Mouse (Mus musculus): ENCODE data around the gene Pitpnb. TPM values are rescaled to one million over a fixed set of nuclear protein-coding genes. Genes with fewer than 3 reads are reported as not detected.

Gene Pitpnb
- polyA plus RNA-seq, 1 experiment from 2014 or later: 99.7 TPM

DNA sequence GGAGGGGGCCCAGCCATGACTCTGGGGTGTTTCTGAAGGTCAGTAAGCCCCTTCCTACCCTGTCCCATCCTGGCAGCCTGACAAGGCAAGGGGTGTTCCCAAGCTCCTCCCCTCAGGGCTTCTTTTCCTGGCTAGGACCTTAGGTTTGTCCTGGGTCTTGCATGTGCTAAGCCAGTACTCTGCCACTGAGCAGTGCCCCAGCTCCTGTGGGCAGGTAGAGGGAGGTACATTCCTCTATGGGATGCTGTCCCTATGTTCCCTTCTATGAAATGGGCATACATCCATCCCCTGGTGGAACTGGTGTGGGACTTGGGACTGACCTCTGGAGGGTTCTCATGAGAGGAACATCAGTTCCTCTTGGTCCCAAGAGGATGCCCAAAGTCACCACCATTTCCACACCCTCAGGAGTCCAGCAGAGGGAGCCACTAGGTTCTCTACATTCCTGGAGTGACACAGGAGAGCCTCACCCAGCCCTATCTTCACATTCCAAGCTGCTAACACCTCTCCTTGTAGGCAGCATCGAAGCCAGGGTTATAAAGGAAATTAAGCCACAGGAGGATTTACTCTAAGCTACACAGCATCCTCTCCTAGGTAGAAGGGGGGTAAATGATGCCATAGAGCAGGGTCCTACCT lies 79.0 kb downstream of the Pitpnb start:
- H3K36me3 ChIP-seq (ENCODE audit: control insufficient read depth, insufficient read depth, low read length): no peaks in the 10 kb centered on the region
- 10% methylated on average over 1 of the region's 1 CpGs for WGBS
- peak overlapping the region; percentile 88 for H3K27ac ChIP-seq (replicated peaks; ENCODE audit: low read depth, low read length)
- 0 out of 2 replicates have a peak overlapping the region, but pooled peaks have one; percentile 47 for H3K9ac ChIP-seq (ENCODE audit: low read depth, low read length)
- no peaks in the 10 kb centered on the region for H3K27me3 ChIP-seq (replicated peaks; ENCODE audit: control insufficient read depth, insufficient read depth, low read length)
- H3K4me3 ChIP-seq (ENCODE audit: low read depth, low read length): no peak overlapping the region
- DNase-seq (ENCODE audit: low spot score) (peak; percentile 53), ATAC-seq (ENCODE audit: low read depth) (no peak)
- H3K4me1 ChIP-seq (ENCODE audit: control insufficient read depth, insufficient read depth, low read length): peaks cover 18% of the 10 kb centered on the region
- no peak overlapping the region for H3K4me2 ChIP-seq (ENCODE audit: low read depth, low read length)
- no peaks in the 10 kb centered on the region for H3K9me3 ChIP-seq (ENCODE audit: control insufficient read depth, low read length)

DNA sequence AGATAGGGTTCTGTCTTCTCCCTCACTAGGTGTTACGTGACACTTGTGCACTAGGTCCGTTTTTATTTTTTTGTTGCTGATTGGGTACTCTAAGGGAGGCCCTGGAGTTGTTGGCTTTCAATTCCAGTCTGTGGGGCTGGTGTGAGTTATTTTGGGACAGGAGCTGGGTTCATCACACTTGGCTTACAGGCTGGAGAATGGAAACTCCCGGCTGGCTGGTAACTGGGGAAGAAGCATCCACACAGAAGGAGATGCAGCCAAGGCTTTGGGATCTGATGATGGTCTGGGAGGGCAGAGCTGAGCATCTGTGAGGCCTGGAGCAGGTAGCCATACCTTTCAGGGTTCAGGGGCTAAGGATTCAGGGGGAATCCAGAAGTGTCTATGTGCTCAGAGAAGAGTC lies 80.1 kb downstream of the Pitpnb start:
- no peaks in the 10 kb centered on the region for H3K36me3 ChIP-seq (ENCODE audit: control insufficient read depth, insufficient read depth, low read length)
- H3K4me2 ChIP-seq (ENCODE audit: low read depth, low read length): no peak overlapping the region
- H3K4me1 ChIP-seq (ENCODE audit: control insufficient read depth, insufficient read depth, low read length): peaks cover 23% of the 10 kb centered on the region
- WGBS: 68% methylated on average over 3 of the region's 3 CpGs
- no peak for ATAC-seq (ENCODE audit: low read depth)
- DNase-seq (ENCODE audit: low spot score): no peak
- H3K9ac ChIP-seq (ENCODE audit: low read depth, low read length): no peak overlapping the region
- no peak overlapping the region for H3K27ac ChIP-seq (replicated peaks; ENCODE audit: low read depth, low read length)
- H3K9me3 ChIP-seq (ENCODE audit: control insufficient read depth, low read length): no peaks in the 10 kb centered on the region
- H3K27me3 ChIP-seq (replicated peaks; ENCODE audit: control insufficient read depth, insufficient read depth, low read length): no peaks in the 10 kb centered on the region
- no peak overlapping the region for H3K4me3 ChIP-seq (ENCODE audit: low read depth, low read length)

DNA sequence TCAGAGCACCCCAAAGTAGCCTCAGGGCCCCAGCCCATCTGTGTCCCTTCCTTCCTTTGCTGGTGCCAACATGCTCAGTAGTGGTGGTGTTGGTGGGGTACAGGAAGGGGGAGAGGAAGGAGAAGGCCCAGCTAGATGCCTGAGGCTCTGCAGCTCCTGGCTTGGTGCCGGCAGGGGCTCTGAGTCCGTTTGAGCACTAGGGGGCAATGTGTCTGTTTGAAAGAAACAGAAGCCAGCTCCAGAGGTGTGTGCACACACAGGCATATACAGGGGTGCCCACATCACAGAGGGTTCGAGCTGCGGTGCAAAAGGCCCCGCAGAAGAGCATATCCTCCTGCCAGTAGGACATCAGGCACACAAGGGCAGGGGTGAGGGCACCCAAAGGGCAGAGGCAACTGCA lies 83.6 kb downstream of the Pitpnb start:
- Histone ChIP-seq H3K9me3 (ENCODE audit: control insufficient read depth, low read length) (no peaks in the 10 kb centered on the region), H3K4me1 (ENCODE audit: control insufficient read depth, insufficient read depth, low read length) (peaks cover 14% of the 10 kb centered on the region), H3K27me3 (replicated peaks; ENCODE audit: control insufficient read depth, insufficient read depth, low read length) (no peaks in the 10 kb centered on the region), H3K9ac (ENCODE audit: low read depth, low read length) (no peak overlapping the region), H3K4me3 (ENCODE audit: low read depth, low read length) (no peak overlapping the region), H3K36me3 (ENCODE audit: control insufficient read depth, insufficient read depth, low read length) (peaks cover 9% of the 10 kb centered on the region), H3K4me2 (ENCODE audit: low read depth, low read length) (peak overlapping the region; percentile 97), H3K27ac (replicated peaks; ENCODE audit: low read depth, low read length) (no peak overlapping the region)
- ATAC-seq (ENCODE audit: low read depth) (peak; percentile 43), DNase-seq (ENCODE audit: low spot score) (peak; percentile 95)
- 0% methylated on average over 5 of the region's 5 CpGs for WGBS

DNA sequence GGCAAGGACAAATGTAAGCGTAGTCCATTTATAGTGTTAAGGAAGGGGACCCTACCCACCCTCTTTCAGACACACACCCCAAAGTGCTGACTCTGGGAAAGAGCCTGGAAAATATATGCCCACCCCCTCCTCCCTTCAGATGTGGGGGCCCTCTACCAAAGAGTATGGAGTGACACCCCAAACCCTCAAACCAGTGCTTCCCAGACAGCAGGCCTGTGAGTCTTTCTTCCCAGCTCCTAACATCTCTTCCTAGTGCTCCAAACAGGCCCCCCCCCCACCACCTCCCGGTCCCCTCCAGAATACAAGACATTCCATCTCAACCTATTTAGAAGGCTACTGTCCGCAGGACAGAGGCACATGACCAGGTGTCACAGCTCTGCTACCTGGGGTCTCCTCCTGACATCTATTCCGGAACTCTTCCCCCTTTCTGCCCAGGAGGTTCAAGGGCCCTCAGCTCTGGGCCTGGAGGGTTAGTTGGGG lies 84.2 kb downstream of the Pitpnb start:
- no peaks in the 10 kb centered on the region for H3K9me3 ChIP-seq (ENCODE audit: control insufficient read depth, low read length)
- peaks cover 15% of the 10 kb centered on the region for H3K36me3 ChIP-seq (ENCODE audit: control insufficient read depth, insufficient read depth, low read length)
- peak overlapping the region; percentile 97 for H3K4me2 ChIP-seq (ENCODE audit: low read depth, low read length)
- WGBS: 47% methylated on average over 4 of the region's 4 CpGs
- ATAC-seq (ENCODE audit: low read depth) (no peak), DNase-seq (ENCODE audit: low spot score) (no peak)
- H3K4me3 ChIP-seq (ENCODE audit: low read depth, low read length): peak overlapping the region; percentile 94; the same call in 1 of the 2 replicates
- H3K9ac ChIP-seq (ENCODE audit: low read depth, low read length): peak overlapping the region; percentile 36; the same call in 1 of the 2 replicates
- H3K4me1 ChIP-seq (ENCODE audit: control insufficient read depth, insufficient read depth, low read length): peaks cover 11% of the 10 kb centered on the region
- peak overlapping the region; percentile 16; the same call in 1 of the 2 replicates for H3K27ac ChIP-seq (replicated peaks; ENCODE audit: low read depth, low read length)
- H3K27me3 ChIP-seq (replicated peaks; ENCODE audit: control insufficient read depth, insufficient read depth, low read length): no peaks in the 10 kb centered on the region

DNA sequence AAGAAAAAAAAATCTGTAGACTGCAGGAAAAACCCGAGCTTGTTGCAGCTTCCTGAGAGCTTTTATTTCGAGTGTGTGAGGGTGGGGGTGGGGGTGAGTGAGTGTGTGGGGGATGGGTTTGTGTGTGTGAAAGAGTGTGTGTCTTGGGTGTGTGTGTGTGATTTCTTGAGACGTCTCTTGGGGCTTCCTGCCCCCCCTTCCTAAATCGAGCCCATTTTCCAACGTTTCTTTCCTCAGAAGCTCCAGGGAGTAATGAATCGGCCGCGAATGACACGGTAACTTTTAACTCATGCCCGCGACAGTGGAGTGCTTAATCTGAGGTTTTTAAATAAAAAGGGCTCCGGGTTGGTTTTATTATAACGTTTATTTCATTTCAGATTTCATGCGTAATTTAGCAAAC lies 85.0 kb downstream of the Pitpnb start:
- WGBS: 2% methylated on average over 14 of the region's 14 CpGs
- Histone ChIP-seq H3K9ac (ENCODE audit: low read depth, low read length) (peak overlapping the region; percentile 47), H3K27me3 (replicated peaks; ENCODE audit: control insufficient read depth, insufficient read depth, low read length) (no peaks in the 10 kb centered on the region), H3K36me3 (ENCODE audit: control insufficient read depth, insufficient read depth, low read length) (peaks cover 23% of the 10 kb centered on the region), H3K4me2 (ENCODE audit: low read depth, low read length) (peak overlapping the region; percentile 97), H3K9me3 (ENCODE audit: control insufficient read depth, low read length) (no peaks in the 10 kb centered on the region), H3K27ac (replicated peaks; ENCODE audit: low read depth, low read length) (peak overlapping the region; percentile 16; the same call in 1 of the 2 replicates), H3K4me3 (ENCODE audit: low read depth, low read length) (peak overlapping the region; percentile 94), H3K4me1 (ENCODE audit: control insufficient read depth, insufficient read depth, low read length) (peaks cover 15% of the 10 kb centered on the region)
- ATAC-seq (ENCODE audit: low read depth) (no peak), DNase-seq (ENCODE audit: low spot score) (no peak)

DNA sequence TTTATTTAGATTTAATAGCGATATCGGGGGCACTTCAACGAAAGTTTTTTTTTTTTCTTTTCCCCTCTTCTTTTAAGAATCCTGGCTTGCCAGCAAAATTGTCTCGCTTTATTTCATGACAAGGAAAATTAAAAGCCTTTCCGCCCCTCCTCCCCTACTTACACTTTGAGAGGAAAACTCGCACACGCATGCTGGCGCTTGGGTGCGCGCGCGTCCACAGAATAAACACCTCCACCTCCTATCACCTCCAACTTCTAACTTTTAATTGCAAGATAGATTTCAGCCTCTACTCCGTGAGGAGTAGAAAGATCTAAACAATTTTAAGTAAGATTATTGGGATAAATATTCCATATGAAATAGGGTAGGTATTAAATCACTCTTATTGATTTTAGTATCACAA lies 85.5 kb downstream of the Pitpnb start:
- no peak for DNase-seq (ENCODE audit: low spot score)
- H3K4me1 ChIP-seq (ENCODE audit: control insufficient read depth, insufficient read depth, low read length): peaks cover 17% of the 10 kb centered on the region
- peak overlapping the region; percentile 95 for H3K27ac ChIP-seq (replicated peaks; ENCODE audit: low read depth, low read length)

GRCm38 (mm10) chr5:111416591-111417374 lies 86.2 kb downstream of the Pitpnb start, which contains the start of gene Mn1:
TSS of gene Mn1 (plus strand) at chr5:111417362.
- Histone ChIP-seq H3K4me1 (ENCODE audit: control insufficient read depth, insufficient read depth, low read length) (peaks cover 21% of the 10 kb centered on the region), H3K9me3 (ENCODE audit: control insufficient read depth, low read length) (no peaks in the 10 kb centered on the region), H3K9ac (ENCODE audit: low read depth, low read length) (peak within 1 kb of the TSS; percentile 98), H3K4me2 (ENCODE audit: low read depth, low read length) (peak within 1 kb of the TSS; percentile 97), H3K27ac (replicated peaks; ENCODE audit: low read depth, low read length) (peak within 1 kb of the TSS; percentile 95), H3K27me3 (replicated peaks; ENCODE audit: control insufficient read depth, insufficient read depth, low read length) (no peaks in the 10 kb centered on the region), H3K4me3 (ENCODE audit: low read depth, low read length) (peak within 1 kb of the TSS; percentile 94), H3K36me3 (ENCODE audit: control insufficient read depth, insufficient read depth, low read length) (peaks cover 35% of the 10 kb centered on the region)
- peak; percentile 98 for DNase-seq (ENCODE audit: low spot score)
- ATAC-seq (ENCODE audit: low read depth): peak; percentile 92
- under 1% methylated on average over 50 of the region's 88 CpGs for WGBS

More for the DNA sequence above, 85.5 kb downstream of the Pitpnb start:
- Histone ChIP-seq H3K4me3 (ENCODE audit: low read depth, low read length) (peak overlapping the region; percentile 94), H3K4me2 (ENCODE audit: low read depth, low read length) (peak overlapping the region; percentile 97), H3K36me3 (ENCODE audit: control insufficient read depth, insufficient read depth, low read length) (peaks cover 28% of the 10 kb centered on the region), H3K9me3 (ENCODE audit: control insufficient read depth, low read length) (no peaks in the 10 kb centered on the region), H3K27me3 (replicated peaks; ENCODE audit: control insufficient read depth, insufficient read depth, low read length) (no peaks in the 10 kb centered on the region), H3K9ac (ENCODE audit: low read depth, low read length) (peak overlapping the region; percentile 98)
- under 1% methylated on average over 13 of the region's 13 CpGs for WGBS
- ATAC-seq (ENCODE audit: low read depth): no peak

GRCm38 (mm10) chr5:111417378-111418131 lies 87.0 kb downstream of the Pitpnb start:
- WGBS: 2% methylated on average over 31 of the region's 105 CpGs
- H3K9ac ChIP-seq (ENCODE audit: low read depth, low read length): peak overlapping the region; percentile 98
- H3K27me3 ChIP-seq (replicated peaks; ENCODE audit: control insufficient read depth, insufficient read depth, low read length): no peaks in the 10 kb centered on the region
- H3K9me3 ChIP-seq (ENCODE audit: control insufficient read depth, low read length): no peaks in the 10 kb centered on the region
- ATAC-seq (ENCODE audit: low read depth) (no peak), DNase-seq (ENCODE audit: low spot score) (no peak)
- peak overlapping the region; percentile 95 for H3K27ac ChIP-seq (replicated peaks; ENCODE audit: low read depth, low read length)
- peak overlapping the region; percentile 94 for H3K4me3 ChIP-seq (ENCODE audit: low read depth, low read length)
- H3K4me2 ChIP-seq (ENCODE audit: low read depth, low read length): peak overlapping the region; percentile 97
- peaks cover 21% of the 10 kb centered on the region for H3K4me1 ChIP-seq (ENCODE audit: control insufficient read depth, insufficient read depth, low read length)
- H3K36me3 ChIP-seq (ENCODE audit: control insufficient read depth, insufficient read depth, low read length): peaks cover 43% of the 10 kb centered on the region

All from embryonic facial prominence, embryonic 14.5 days (tissue).